Mouse (Mus musculus) hindbrain, embryonic 16.5 days (tissue): ENCODE data around the gene Rhbdd1. TPM values are rescaled to one million over a fixed set of nuclear protein-coding genes. Genes with fewer than 3 reads are reported as not detected.

Experiments used
- ATAC-seq: fragments of 200-750 bp; cut with Nextera tagmentation; 2 replicates; pipeline ENCODE4 v1.8.0; 2017; ENCODE audit warnings: moderate TSS enrichment, moderate library complexity
- H3K27ac ChIP-seq: fragments of 300-500 bp; sonication (generic); 2 replicates; pipeline ENCODE4 v1.5.1; 2014; ENCODE audit warnings: low read depth, mild to moderate bottlenecking, control low read depth, low read length, moderate library complexity
- H3K27me3 ChIP-seq: fragments of 300-500 bp; sonication (generic); replicated peaks from 2 replicates; pipeline ENCODE4 v1.6.1; 2014; ENCODE audit warnings: low read length; ENCODE audit not compliant: control insufficient read depth, insufficient read depth
- H3K36me3 ChIP-seq: fragments of 300-500 bp; sonication (generic); 2 replicates; pipeline ENCODE4 v1.6.1; 2014; ENCODE audit warnings: mild to moderate bottlenecking, low read length, moderate library complexity, mixed read lengths; ENCODE audit not compliant: control insufficient read depth, insufficient read depth
- H3K4me1 ChIP-seq: fragments of 300-500 bp; sonication (generic); 2 replicates; pipeline ENCODE4 v1.6.1; 2014; ENCODE audit warnings: low read depth, low read length; ENCODE audit not compliant: control insufficient read depth, insufficient read depth
- H3K4me2 ChIP-seq: fragments of 300-500 bp; sonication (generic); 2 replicates; pipeline ENCODE4 v1.6.1; 2014; ENCODE audit warnings: mild to moderate bottlenecking, low read length, control low read depth, moderate library complexity
- H3K4me3 ChIP-seq: fragments of 300-500 bp; sonication (generic); 2 replicates; pipeline ENCODE4 v1.5.1; 2014; ENCODE audit warnings: mild to moderate bottlenecking, low read length, control low read depth, moderate library complexity
- H3K9ac ChIP-seq: fragments of 300-500 bp; sonication (generic); 2 replicates; pipeline ENCODE4 v1.6.1; 2014; ENCODE audit warnings: low read depth, mild to moderate bottlenecking, control low read depth, low read length, moderate library complexity
- H3K9me3 ChIP-seq: fragments of 300-500 bp; sonication (generic); 2 replicates; pipeline ENCODE4 v1.6.1; 2014; ENCODE audit warnings: mild to moderate bottlenecking, low read length, moderate library complexity; ENCODE audit not compliant: control insufficient read depth
- WGBS: fragments of 180-500 bp; shearing (Covaris S2); extraction: QIAGEN DNeasy Blood & Tissue Kit; methylation state at CpG from one replicate; pipeline ENCODE4 v1.1.7; 2014; 5-methylcytosine and 5-hydroxymethylcytosine counted together
- polyA plus RNA-seq: library from polyadenylated mRNA; unstranded; fragments of >200 nt; fragmentation: Nextera tagmentation; extraction: Ambion mirVana; gene quantifications from 2 replicates; pipeline ENCODE4 v1.2.1, GENCODE M21; 2015

Gene Rhbdd1
- polyA plus RNA-seq, 1 experiment from 2014 or later = 3.8 TPM

- Histone ChIP-seq H3K4me3 (no peak overlapping the region), H3K27ac (no peak overlapping the region), H3K9ac (no peak overlapping the region), H3K36me3 (no peaks in the 10 kb centered on the region), H3K27me3 (no peaks in the 10 kb centered on the region), H3K4me1 (peaks cover 7% of the 10 kb centered on the region; the same call in 1 of the 2 replicates), H3K9me3 (no peaks in the 10 kb centered on the region), H3K4me2 (no peak overlapping the region)
- 79% methylated on average over 7 of the region's 7 CpGs for WGBS
- no peak for ATAC-seq
These were observed 73.1 kb downstream of the Rhbdd1 start for GRCm38 (mm10) chr1:82389371-82389770.

GRCm38 (mm10) chr1:82395371-82395770 is 79.1 kb downstream of the Rhbdd1 start:
- H3K9me3 ChIP-seq = no peaks in the 10 kb centered on the region
- no peak overlapping the region for H3K4me3 ChIP-seq
- no peak overlapping the region for H3K4me2 ChIP-seq
- H3K4me1 ChIP-seq = no peaks in the 10 kb centered on the region
- ATAC-seq = no peak
- WGBS = 50% methylated on average over 4 of the region's 4 CpGs
- no peak overlapping the region; the same call in 1 of the 2 replicates for H3K27ac ChIP-seq
- no peaks in the 10 kb centered on the region for H3K36me3 ChIP-seq
- H3K27me3 ChIP-seq = no peaks in the 10 kb centered on the region
- H3K9ac ChIP-seq = no peak overlapping the region

GRCm38 (mm10) chr1:82407786-82408185 is 91.5 kb downstream of the Rhbdd1 start:
- Histone ChIP-seq H3K4me2 (no peak overlapping the region), H3K4me3 (no peak overlapping the region), H3K9ac (no peak overlapping the region), H3K9me3 (no peaks in the 10 kb centered on the region), H3K27ac (no peak overlapping the region), H3K36me3 (no peaks in the 10 kb centered on the region), H3K4me1 (no peaks in the 10 kb centered on the region; the same call in 1 of the 2 replicates), H3K27me3 (no peaks in the 10 kb centered on the region)
- WGBS = 83% methylated on average over 3 of the region's 3 CpGs
- no peak for ATAC-seq

GRCm38 (mm10) chr1:82409271-82409670 is 93.0 kb downstream of the Rhbdd1 start:
- Histone ChIP-seq H3K9me3 (no peaks in the 10 kb centered on the region), H3K4me2 (no peak overlapping the region), H3K4me1 (no peaks in the 10 kb centered on the region; the same call in 1 of the 2 replicates), H3K27me3 (no peaks in the 10 kb centered on the region), H3K4me3 (no peak overlapping the region), H3K36me3 (no peaks in the 10 kb centered on the region), H3K27ac (no peak overlapping the region), H3K9ac (no peak overlapping the region)
- WGBS = 88% methylated on average over 9 of the region's 9 CpGs
- ATAC-seq = no peak

GRCm38 (mm10) chr1:82410548-82410947 is 94.3 kb downstream of the Rhbdd1 start:
- no peaks in the 10 kb centered on the region; the same call in 1 of the 2 replicates for H3K4me1 ChIP-seq
- H3K4me3 ChIP-seq = no peak overlapping the region
- no peaks in the 10 kb centered on the region for H3K27me3 ChIP-seq
- H3K27ac ChIP-seq = no peak overlapping the region
- H3K9me3 ChIP-seq = no peaks in the 10 kb centered on the region
- ATAC-seq = no peak
- no peaks in the 10 kb centered on the region for H3K36me3 ChIP-seq
- no peak overlapping the region for H3K9ac ChIP-seq
- H3K4me2 ChIP-seq = no peak overlapping the region
- 83% methylated on average over 3 of the region's 3 CpGs for WGBS

- 84% methylated on average over 4 of the region's 5 CpGs for WGBS
- Histone ChIP-seq H3K4me2 (no peak overlapping the region), H3K9me3 (no peaks in the 10 kb centered on the region), H3K4me3 (no peak overlapping the region), H3K4me1 (no peaks in the 10 kb centered on the region; the same call in 1 of the 2 replicates), H3K27ac (no peak overlapping the region), H3K9ac (no peak overlapping the region), H3K27me3 (no peaks in the 10 kb centered on the region), H3K36me3 (no peaks in the 10 kb centered on the region)
- ATAC-seq = no peak
These were observed 95.3 kb downstream of the Rhbdd1 start for GRCm38 (mm10) chr1:82411521-82411920.

- WGBS = 60% methylated on average over 4 of the region's 4 CpGs
- Histone ChIP-seq H3K27ac (no peak overlapping the region), H3K36me3 (no peaks in the 10 kb centered on the region), H3K4me2 (no peak overlapping the region), H3K9me3 (no peaks in the 10 kb centered on the region), H3K4me3 (no peak overlapping the region), H3K4me1 (no peaks in the 10 kb centered on the region; the same call in 1 of the 2 replicates), H3K9ac (no peak overlapping the region), H3K27me3 (no peaks in the 10 kb centered on the region)
- ATAC-seq = no peak
These were observed 95.8 kb downstream of the Rhbdd1 start for GRCm38 (mm10) chr1:82412085-82412484.

GRCm38 (mm10) chr1:82414434-82415045 is 98.3 kb downstream of the Rhbdd1 start:
- Histone ChIP-seq H3K36me3 (no peaks in the 10 kb centered on the region), H3K27ac (no peak overlapping the region), H3K4me1 (no peaks in the 10 kb centered on the region; the same call in 1 of the 2 replicates), H3K9ac (no peak overlapping the region), H3K4me3 (no peak overlapping the region), H3K4me2 (no peak overlapping the region), H3K9me3 (no peaks in the 10 kb centered on the region), H3K27me3 (no peaks in the 10 kb centered on the region)
- 92% methylated on average over 3 of the region's 3 CpGs for WGBS
- no peak for ATAC-seq

- Histone ChIP-seq H3K9ac (no peak overlapping the region), H3K36me3 (no peaks in the 10 kb centered on the region), H3K9me3 (no peaks in the 10 kb centered on the region), H3K4me1 (no peaks in the 10 kb centered on the region; the same call in 1 of the 2 replicates), H3K4me2 (no peak overlapping the region), H3K4me3 (no peak overlapping the region), H3K27ac (no peak overlapping the region), H3K27me3 (no peaks in the 10 kb centered on the region)
- ATAC-seq = no peak
- 91% methylated on average over 4 of the region's 4 CpGs for WGBS
These were observed 99.4 kb downstream of the Rhbdd1 start for GRCm38 (mm10) chr1:82415641-82416040.
